Mouse (Mus musculus): ENCODE measurements around the gene Lrrk1.
"Not testable (repeated sequence)": the region's sequence is repeated elsewhere in the genome, so short reads cannot be mapped to it uniquely, and the experiment has no call there.

Lrrk1 gene

GRCm38 (mm10) chr7:66219028-66219793, 168.9 kb downstream of the Lrrk1 start:
- no peak for DNase-seq

GRCm38 (mm10) chr7:66218193-66219014, 169.7 kb downstream of the Lrrk1 start:
- peak; percentile 49 for DNase-seq

GRCm38 (mm10) chr7:66217531-66218094, 170.5 kb downstream of the Lrrk1 start:
- no peak for DNase-seq

- DNase-seq: no peak
These were observed 171.1 kb downstream of the Lrrk1 start for GRCm38 (mm10) chr7:66217011-66217410.

GRCm38 (mm10) chr7:66215911-66216310, 172.2 kb downstream of the Lrrk1 start:
- DNase-seq: no peak

- no peak for DNase-seq
These were observed 173.7 kb downstream of the Lrrk1 start for GRCm38 (mm10) chr7:66214477-66214876.

- DNase-seq: no peak
These were observed 175.3 kb downstream of the Lrrk1 start for GRCm38 (mm10) chr7:66212887-66213286.

- DNase-seq: no peak
These were observed 178.2 kb downstream of the Lrrk1 start for GRCm38 (mm10) chr7:66209920-66210319.

- DNase-seq: no peak
These were observed 186.5 kb downstream of the Lrrk1 start for GRCm38 (mm10) chr7:66201657-66202056.

- no peak for DNase-seq
These were observed 187.2 kb downstream of the Lrrk1 start for GRCm38 (mm10) chr7:66200791-66201450.

GRCm38 (mm10) chr7:66200383-66200782, 187.8 kb downstream of the Lrrk1 start:
- no peak for DNase-seq

GRCm38 (mm10) chr7:66199391-66199831, 188.7 kb downstream of the Lrrk1 start:
- DNase-seq: no peak

GRCm38 (mm10) chr7:66198416-66198815, 189.7 kb downstream of the Lrrk1 start:
- no peak for DNase-seq

- DNase-seq: no peak
These were observed 191.3 kb downstream of the Lrrk1 start for GRCm38 (mm10) chr7:66196609-66197445.

- no peak for DNase-seq
These were observed 192.3 kb downstream of the Lrrk1 start for GRCm38 (mm10) chr7:66195881-66196280.

- no peak for DNase-seq
These were observed 193.6 kb downstream of the Lrrk1 start for GRCm38 (mm10) chr7:66194511-66194910.

GRCm38 (mm10) chr7:66190385-66190784, 197.8 kb downstream of the Lrrk1 start:
- DNase-seq: not testable (repeated sequence)

GRCm38 (mm10) chr7:66187581-66188231, 200.4 kb downstream of the Lrrk1 start:
- DNase-seq: no peak

GRCm38 (mm10) chr7:66185370-66185769, 202.8 kb downstream of the Lrrk1 start:
- no peak for DNase-seq

- DNase-seq: no peak
These were observed 204.1 kb downstream of the Lrrk1 start for GRCm38 (mm10) chr7:66184026-66184425.

- DNase-seq: no peak
These were observed 204.7 kb downstream of the Lrrk1 start for GRCm38 (mm10) chr7:66183404-66183803.

Data from cerebellum, adult 9-10 months (tissue).